Mouse (Mus musculus): ENCODE results near the gene Pcsk6.

Gene Pcsk6

GRCm38 (mm10) chr7:65940988-65941387 is 79.5 kb downstream of the Pcsk6 start:
- no peak for DNase-seq (ENCODE audit: low spot score in 2 of 2)

- no peak for DNase-seq (ENCODE audit: low spot score in 2 of 2)
These were observed 83.9 kb downstream of the Pcsk6 start for GRCm38 (mm10) chr7:65945342-65945993.

- no peak for DNase-seq (ENCODE audit: low spot score in 2 of 2)
These were observed 84.9 kb downstream of the Pcsk6 start for GRCm38 (mm10) chr7:65946397-65946796.

GRCm38 (mm10) chr7:65948891-65949290 is 87.4 kb downstream of the Pcsk6 start:
- no peak for DNase-seq (ENCODE audit: low spot score in 2 of 2)

GRCm38 (mm10) chr7:65954583-65954982 is 93.0 kb downstream of the Pcsk6 start:
- DNase-seq (ENCODE audit: low spot score in 2 of 2), result no peak

GRCm38 (mm10) chr7:65955304-65956220 is 94.0 kb downstream of the Pcsk6 start:
- peak; percentile 24 to 33 for DNase-seq (ENCODE audit: low spot score in 2 of 2)

GRCm38 (mm10) chr7:65957245-65957644 is 95.7 kb downstream of the Pcsk6 start:
- DNase-seq (ENCODE audit: low spot score in 2 of 2), result no peak

GRCm38 (mm10) chr7:65958105-65958504 is 96.6 kb downstream of the Pcsk6 start:
- DNase-seq (ENCODE audit: low spot score in 2 of 2), result no peak

GRCm38 (mm10) chr7:65959221-65959924 is 97.8 kb downstream of the Pcsk6 start:
- DNase-seq (ENCODE audit: low spot score in 2 of 2), result no peak

- no peak for DNase-seq (ENCODE audit: low spot score in 2 of 2)
These were observed 101.1 kb downstream of the Pcsk6 start for GRCm38 (mm10) chr7:65962611-65963010.

- no peak for DNase-seq (ENCODE audit: low spot score in 2 of 2)
These were observed 102.9 kb downstream of the Pcsk6 start for GRCm38 (mm10) chr7:65964398-65964797.

GRCm38 (mm10) chr7:65971301-65971700 is 109.8 kb downstream of the Pcsk6 start:
- no peak for DNase-seq (ENCODE audit: low spot score in 2 of 2)

- DNase-seq (ENCODE audit: low spot score in 2 of 2), result peak; percentile 41 to 51
These were observed 115.8 kb downstream of the Pcsk6 start for GRCm38 (mm10) chr7:65977286-65977685.

- no peak for DNase-seq (ENCODE audit: low spot score in 2 of 2)
These were observed 116.4 kb downstream of the Pcsk6 start for GRCm38 (mm10) chr7:65977977-65978376.

GRCm38 (mm10) chr7:65978996-65979823 is 117.7 kb downstream of the Pcsk6 start:
- peak; percentile 50 to 56 for DNase-seq (ENCODE audit: low spot score in 2 of 2)

GRCm38 (mm10) chr7:65980000-65980399 is 118.5 kb downstream of the Pcsk6 start:
- no peak for DNase-seq (ENCODE audit: low spot score in 2 of 2)

- no peak for DNase-seq (ENCODE audit: low spot score in 2 of 2)
These were observed 120.5 kb downstream of the Pcsk6 start for GRCm38 (mm10) chr7:65982057-65982456.

- DNase-seq (ENCODE audit: low spot score in 2 of 2), result no peak
These were observed 126.7 kb downstream of the Pcsk6 start for GRCm38 (mm10) chr7:65988249-65988648.

- DNase-seq (ENCODE audit: low spot score in 2 of 2), result no peak
These were observed 127.2 kb downstream of the Pcsk6 start for GRCm38 (mm10) chr7:65988709-65989108.

GRCm38 (mm10) chr7:65992329-65992728 is 130.8 kb downstream of the Pcsk6 start:
- peak in 1 of 2 experiments; percentile 31 for DNase-seq (ENCODE audit: low spot score in 2 of 2)

- DNase-seq (ENCODE audit: low spot score in 2 of 2), result no peak
These were observed 131.9 kb downstream of the Pcsk6 start for GRCm38 (mm10) chr7:65993410-65993809.

Measured in heart, adult 9 months (tissue).